Mouse (Mus musculus) testis, adult 2 months (tissue): ENCODE measurements at regions not wholly inside any gene's neighbourhood (a gene's known extent, or its start where the extent isn't known, plus 50 kb on each side); places are given as distances from the start of the nearest gene placed in this dataset.

Experiments used
- H3K27ac ChIP-seq: fragments of 200-500 bp; 2 replicates; pipeline ENCODE4 v1.5.1; 2012; ENCODE audit warnings: low read depth, low read length; ENCODE audit not compliant: control insufficient read depth, insufficient read depth
- H3K27me3 ChIP-seq: fragments of 200-500 bp; 2 replicates; pipeline ENCODE4 v1.6.1; 2012; ENCODE audit warnings: mild to moderate bottlenecking, low read length, moderate library complexity; ENCODE audit not compliant: control insufficient read depth, insufficient read depth
- H3K36me3 ChIP-seq: fragments of 200-500 bp; 2 replicates; pipeline ENCODE4 v1.6.1; 2012; ENCODE audit warnings: mild to moderate bottlenecking, low read length; ENCODE audit not compliant: control insufficient read depth, insufficient read depth
- H3K4me1 ChIP-seq: fragments of 200-500 bp; 2 replicates; pipeline ENCODE4 v1.6.1; 2012; ENCODE audit warnings: low read length; ENCODE audit not compliant: control insufficient read depth, insufficient read depth
- H3K4me3 ChIP-seq: fragments of 200-500 bp; 2 replicates; pipeline ENCODE4 v1.5.1; 2012; ENCODE audit warnings: low read depth, mild to moderate bottlenecking, low read length, moderate library complexity, mixed read lengths; ENCODE audit not compliant: control insufficient read depth
- CTCF ChIP-seq: fragments of 200-500 bp; IDR thresholded peaks from 2 replicates; pipeline ENCODE4 v1.5.1; 2012; ENCODE audit warnings: low read depth, mild to moderate bottlenecking, inconsistent platforms, low read length, moderate library complexity; ENCODE audit not compliant: control insufficient read depth, insufficient read depth, insufficient replicate concordance
- POLR2A ChIP-seq: fragments of 200-500 bp; IDR thresholded peaks from 2 replicates; pipeline ENCODE4 v1.6.1; 2012; ENCODE audit warnings: low read depth, mild to moderate bottlenecking, inconsistent platforms, low read length, moderate library complexity; ENCODE audit not compliant: control insufficient read depth

GRCm38 (mm10) chr3:120123155-120123554, 338.9 kb upstream of the Ptbp2 start:
- no peak overlapping the region for H3K27ac ChIP-seq
- no peaks in the 10 kb centered on the region for H3K4me1 ChIP-seq
- H3K27me3 ChIP-seq: no peaks in the 10 kb centered on the region
- no peak overlapping the region for H3K4me3 ChIP-seq
- no peaks in the 10 kb centered on the region for H3K36me3 ChIP-seq
- TF ChIP-seq CTCF: no peak
- TF ChIP-seq POLR2A: no peak

- Histone ChIP-seq H3K27me3 (no peaks in the 10 kb centered on the region), H3K36me3 (no peaks in the 10 kb centered on the region), H3K4me3 (no peak overlapping the region), H3K4me1 (no peaks in the 10 kb centered on the region), H3K27ac (no peak overlapping the region)
- TF ChIP-seq POLR2A (no peak), CTCF (no peak)
Measured at GRCm38 (mm10) chr3:120083171-120083932, 299.1 kb upstream of the Ptbp2 start.

DNA sequence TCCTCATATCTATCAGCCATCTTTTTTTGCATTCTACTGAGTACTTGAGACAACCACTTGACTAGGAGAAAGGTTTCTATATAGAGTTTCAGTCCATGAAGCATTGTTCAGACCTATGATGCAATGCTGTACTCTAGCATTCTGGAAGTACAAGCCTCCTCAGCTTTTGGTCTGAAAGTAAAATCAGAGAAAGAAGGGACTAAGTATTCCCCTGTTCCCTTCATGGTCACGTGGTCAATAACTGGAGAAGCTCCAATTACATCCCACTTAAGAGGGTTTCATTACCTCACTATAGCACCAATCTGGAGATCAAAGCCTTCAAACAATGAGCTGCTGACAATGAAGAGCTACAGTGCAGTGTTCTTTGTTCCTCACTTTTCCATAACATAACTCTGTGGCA, 289.3 kb upstream of the Ptbp2 start:
- H3K4me3 ChIP-seq: no peak overlapping the region
- TF ChIP-seq CTCF (no peak), POLR2A (no peak)
- no peaks in the 10 kb centered on the region for H3K36me3 ChIP-seq
- no peaks in the 10 kb centered on the region for H3K4me1 ChIP-seq
- no peaks in the 10 kb centered on the region for H3K27me3 ChIP-seq
- no peak overlapping the region for H3K27ac ChIP-seq

- Histone ChIP-seq H3K36me3 (no peaks in the 10 kb centered on the region), H3K4me1 (no peaks in the 10 kb centered on the region), H3K27me3 (no peaks in the 10 kb centered on the region), H3K4me3 (no peak overlapping the region), H3K27ac (no peak overlapping the region)
- TF ChIP-seq POLR2A (no peak), CTCF (no peak)
Measured at GRCm38 (mm10) chr3:120065714-120066113, 281.4 kb upstream of the Ptbp2 start.

DNA sequence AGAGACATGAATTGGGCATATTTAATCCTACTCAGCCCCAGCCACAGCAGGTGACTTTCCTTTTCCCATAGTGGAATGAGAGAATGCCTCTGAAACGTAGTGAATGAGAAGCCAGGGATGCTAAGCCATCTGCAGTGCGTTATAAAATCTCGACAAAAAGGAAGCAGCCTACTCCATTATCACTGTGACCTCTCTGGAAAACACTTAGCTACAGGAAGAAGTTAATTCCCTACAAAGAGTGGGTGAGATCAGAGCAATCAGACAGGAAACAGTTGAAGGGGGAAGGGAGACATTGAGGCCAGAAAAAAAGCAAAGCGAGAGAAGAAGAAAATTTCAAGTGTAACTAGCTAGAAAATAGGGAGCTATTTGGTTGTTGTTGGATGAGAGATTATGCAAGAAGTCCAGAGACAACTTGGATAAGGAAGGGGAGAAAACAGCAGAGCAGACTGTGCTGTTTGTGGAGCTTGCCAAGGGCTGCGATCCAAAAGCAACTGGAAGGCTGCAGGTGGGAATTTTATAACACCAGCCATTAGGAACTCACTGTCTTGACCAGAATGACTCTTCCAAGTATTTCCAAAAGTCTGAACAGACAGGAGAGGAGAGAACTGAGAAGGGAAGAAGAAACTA, 280.7 kb upstream of the Ptbp2 start:
- Histone ChIP-seq H3K27ac (0 out of 2 replicates have a peak overlapping the region, but pooled peaks have one; percentile 36), H3K4me3 (no peak overlapping the region)
- TF ChIP-seq CTCF (no peak), POLR2A (no peak)

DNA sequence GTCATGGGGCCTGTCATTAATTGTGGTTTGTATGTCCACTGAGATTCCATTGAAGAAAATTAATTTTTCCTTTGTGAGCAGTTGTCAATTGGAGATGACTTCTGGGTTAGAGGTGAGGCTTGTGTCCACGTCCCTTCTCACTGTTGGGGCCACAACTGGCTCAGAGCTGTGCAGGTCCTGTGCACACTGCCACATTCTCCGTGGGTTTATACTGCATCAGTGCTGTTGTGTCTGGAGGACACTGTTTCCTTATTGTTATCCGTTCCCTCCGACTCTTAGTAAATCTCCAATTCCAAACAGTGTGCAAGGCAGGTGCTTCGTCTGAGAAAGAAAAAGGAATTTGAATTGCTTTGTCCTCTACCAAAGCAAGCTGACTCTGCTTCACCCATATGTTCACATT, 278.0 kb upstream of the Ptbp2 start:
- TF ChIP-seq POLR2A: no peak
- no peak for TF ChIP-seq CTCF
- Histone ChIP-seq H3K27ac (no peak overlapping the region), H3K27me3 (no peaks in the 10 kb centered on the region), H3K4me1 (no peaks in the 10 kb centered on the region), H3K4me3 (no peak overlapping the region), H3K36me3 (no peaks in the 10 kb centered on the region)

More for the DNA sequence above, 280.7 kb upstream of the Ptbp2 start:
- Histone ChIP-seq H3K4me1 (no peaks in the 10 kb centered on the region), H3K27me3 (no peaks in the 10 kb centered on the region), H3K36me3 (no peaks in the 10 kb centered on the region)

- no peaks in the 10 kb centered on the region for H3K36me3 ChIP-seq
- no peak overlapping the region for H3K4me3 ChIP-seq
- no peaks in the 10 kb centered on the region for H3K27me3 ChIP-seq
- no peak for TF ChIP-seq POLR2A
- TF ChIP-seq CTCF: no peak
- H3K27ac ChIP-seq: no peak overlapping the region
- no peaks in the 10 kb centered on the region for H3K4me1 ChIP-seq
Measured at GRCm38 (mm10) chr3:120059959-120060358, 275.7 kb upstream of the Ptbp2 start.
